Mouse (Mus musculus) kidney, embryonic 16.5 days (tissue): ENCODE results near the gene Shd. TPM values are rescaled to one million over a fixed set of nuclear protein-coding genes. Genes with fewer than 3 reads are reported as not detected.

Experiments used
- ATAC-seq: fragments of 200-750 bp; cut with Nextera tagmentation; 2 replicates; pipeline ENCODE4 v1.8.0; 2017; ENCODE audit warnings: moderate TSS enrichment; ENCODE audit not compliant: low FRiP score, low TSS enrichment
- H3K27ac ChIP-seq: fragments of 300-500 bp; sonication (generic); 2 replicates; pipeline ENCODE4 v1.5.1; 2014; ENCODE audit warnings: low read length
- H3K27me3 ChIP-seq: fragments of 300-500 bp; sonication (generic); 2 replicates; pipeline ENCODE4 v1.6.1; 2014; ENCODE audit warnings: low read length, control low read depth, mixed read lengths; ENCODE audit not compliant: insufficient read depth
- H3K36me3 ChIP-seq: fragments of 300-500 bp; sonication (generic); 2 replicates; pipeline ENCODE4 v1.6.1; 2014; ENCODE audit warnings: low read length, control low read depth, mixed read lengths; ENCODE audit not compliant: insufficient read depth
- H3K4me1 ChIP-seq: fragments of 300-500 bp; sonication (generic); 2 replicates; pipeline ENCODE4 v1.6.1; 2014; ENCODE audit warnings: low read length, control low read depth, mixed read lengths; ENCODE audit not compliant: insufficient read depth
- H3K4me2 ChIP-seq: fragments of 300-500 bp; sonication (generic); replicated peaks from 2 replicates; pipeline ENCODE4 v1.6.1; 2014; ENCODE audit warnings: low read depth, low read length
- H3K4me3 ChIP-seq: fragments of 300-500 bp; sonication (generic); 2 replicates; pipeline ENCODE4 v1.5.1; 2014; ENCODE audit warnings: mild to moderate bottlenecking, low read length
- H3K9ac ChIP-seq: fragments of 300-500 bp; sonication (generic); replicated peaks from 2 replicates; pipeline ENCODE4 v1.6.1; 2014; ENCODE audit warnings: low read length
- H3K9me3 ChIP-seq: fragments of 300-500 bp; sonication (generic); 2 replicates; pipeline ENCODE4 v1.6.1; 2016; ENCODE audit warnings: low read length, control low read depth
- WGBS: fragments of 180-500 bp; shearing (Covaris S2); extraction: QIAGEN DNeasy Blood & Tissue Kit; methylation state at CpG from one replicate; pipeline ENCODE4 v1.1.7; 2014; 5-methylcytosine and 5-hydroxymethylcytosine counted together
- polyA plus RNA-seq: library from polyadenylated mRNA; unstranded; fragments of >200 nt; fragmentation: Nextera tagmentation; extraction: Ambion mirVana; gene quantifications from 2 replicates; pipeline ENCODE4 v1.2.1, GENCODE M21; 2015

Shd gene
- polyA plus RNA-seq, 1 experiment from 2014 or later: 41.6 TPM

GRCm38 (mm10) chr17:55967186-55967585, 3.1 kb upstream of the Shd start:
- Histone ChIP-seq H3K27me3 (0 out of 2 replicates have a peak, but pooled peaks cover 7% of the 10 kb centered on the region), H3K9me3 (no peaks in the 10 kb centered on the region), H3K4me2 (no peak overlapping the region), H3K4me3 (no peak overlapping the region), H3K9ac (no peak overlapping the region), H3K27ac (no peak overlapping the region), H3K36me3 (peaks cover 29% of the 10 kb centered on the region), H3K4me1 (peaks cover 16% of the 10 kb centered on the region)
- 90% methylated on average over 4 of the region's 4 CpGs for WGBS
- ATAC-seq: no peak

- Histone ChIP-seq H3K4me2 (no peak overlapping the region), H3K9ac (no peak overlapping the region), H3K9me3 (no peaks in the 10 kb centered on the region), H3K36me3 (peaks cover 26% of the 10 kb centered on the region), H3K4me1 (peaks cover 16% of the 10 kb centered on the region), H3K4me3 (no peak overlapping the region), H3K27me3 (0 out of 2 replicates have a peak, but pooled peaks cover 7% of the 10 kb centered on the region), H3K27ac (no peak overlapping the region; the same call in 1 of the 2 replicates)
- no peak for ATAC-seq
- WGBS: 56% methylated on average over 7 of the region's 7 CpGs
These were observed 2.1 kb upstream of the Shd start for GRCm38 (mm10) chr17:55968210-55968609.

GRCm38 (mm10) chr17:55969560-55969959, 707 bp upstream of the Shd start:
- Histone ChIP-seq H3K4me3 (no peak overlapping the region), H3K27ac (peak overlapping the region; percentile 54)
- WGBS: 43% methylated on average over 14 of the region's 14 CpGs

DNA sequence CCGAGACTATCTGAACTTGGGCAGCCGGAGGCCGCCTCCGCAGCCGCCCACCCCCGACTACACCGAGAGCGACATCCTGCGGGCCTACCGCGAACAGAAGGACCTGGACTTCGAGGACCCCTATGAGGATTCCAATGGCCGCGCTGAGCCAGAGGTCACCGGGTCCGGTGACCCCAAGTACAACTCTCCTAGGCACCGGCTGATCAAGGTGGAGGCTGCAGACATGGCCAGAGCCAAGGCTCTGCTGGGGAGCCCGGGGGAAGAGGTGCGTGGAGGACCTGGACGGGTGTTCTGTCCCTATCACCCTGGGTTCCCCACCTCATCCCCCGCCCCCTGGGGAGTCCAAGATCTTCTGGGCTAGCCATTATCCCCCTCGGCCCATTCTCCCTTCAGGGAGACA, 1.2 kb downstream of the Shd start:
- WGBS: 28% methylated on average over 22 of the region's 22 CpGs
- no peaks in the 10 kb centered on the region for H3K9me3 ChIP-seq
- H3K36me3 ChIP-seq: peaks cover 14% of the 10 kb centered on the region
- H3K27ac ChIP-seq: no peak overlapping the region
- H3K9ac ChIP-seq: peak overlapping the region; percentile 83; the same call in 1 of the 2 replicates
- peaks cover 20% of the 10 kb centered on the region for H3K4me1 ChIP-seq
- H3K4me2 ChIP-seq: peak overlapping the region; percentile 98
- no peak for ATAC-seq
- peak overlapping the region; percentile 61 for H3K4me3 ChIP-seq
- H3K27me3 ChIP-seq: 0 out of 2 replicates have a peak, but pooled peaks cover 7% of the 10 kb centered on the region

More at GRCm38 (mm10) chr17:55969560-55969959, 707 bp upstream of the Shd start:
- Histone ChIP-seq H3K9ac (peak overlapping the region; percentile 83; the same call in 1 of the 2 replicates), H3K27me3 (0 out of 2 replicates have a peak, but pooled peaks cover 7% of the 10 kb centered on the region), H3K36me3 (peaks cover 23% of the 10 kb centered on the region), H3K9me3 (no peaks in the 10 kb centered on the region), H3K4me2 (peak overlapping the region; percentile 98), H3K4me1 (peaks cover 16% of the 10 kb centered on the region)
- ATAC-seq: 0 out of 2 replicates have a peak, but pooled peaks have one; percentile 2

DNA sequence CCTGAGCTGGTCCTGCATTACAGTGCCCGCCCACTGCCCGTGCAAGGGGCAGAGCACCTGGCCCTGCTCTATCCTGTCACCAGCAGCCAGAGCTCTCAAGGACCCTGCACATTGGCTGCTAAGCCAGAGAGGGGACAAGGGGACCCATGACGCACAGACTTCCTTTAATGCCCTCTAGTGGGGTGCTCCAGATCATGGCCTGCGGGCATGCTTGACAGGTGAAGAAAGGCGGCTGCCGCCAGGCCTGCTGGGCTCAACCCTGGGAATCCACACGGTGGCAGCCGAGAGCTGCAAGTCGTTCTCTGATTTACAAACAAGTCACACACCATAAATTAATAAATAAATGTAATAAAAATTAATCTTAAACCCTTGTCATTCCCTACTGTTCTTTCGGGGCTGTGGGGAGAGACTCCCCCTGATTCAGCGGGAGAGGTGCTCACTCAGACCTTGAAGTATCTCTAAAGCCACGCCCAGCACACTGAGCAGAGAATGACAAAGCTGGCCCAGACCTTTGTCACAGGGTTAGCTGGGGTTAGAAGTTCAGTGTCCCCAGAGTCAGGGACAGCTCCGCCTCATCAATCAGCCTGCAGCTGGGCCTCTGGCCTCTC, 6.1 kb downstream of the Shd start:
- Histone ChIP-seq H3K9ac (no peak overlapping the region), H3K27me3 (0 out of 2 replicates have a peak, but pooled peaks cover 3% of the 10 kb centered on the region), H3K9me3 (no peaks in the 10 kb centered on the region), H3K4me1 (peaks cover 8% of the 10 kb centered on the region), H3K4me2 (peak overlapping the region; percentile 14; the same call in 1 of the 2 replicates), H3K27ac (no peak overlapping the region), H3K4me3 (no peak overlapping the region), H3K36me3 (no peaks in the 10 kb centered on the region)
- peak; percentile 76 for ATAC-seq
- WGBS: 13% methylated on average over 13 of the region's 13 CpGs

- Histone ChIP-seq H3K9me3 (no peaks in the 10 kb centered on the region), H3K27ac (no peak overlapping the region), H3K4me1 (peaks cover 7% of the 10 kb centered on the region), H3K36me3 (no peaks in the 10 kb centered on the region), H3K4me3 (no peak overlapping the region), H3K27me3 (no peaks in the 10 kb centered on the region), H3K4me2 (no peak overlapping the region), H3K9ac (no peak overlapping the region)
- WGBS: 25% methylated on average over 3 of the region's 3 CpGs
- ATAC-seq: no peak
These were observed 7.0 kb downstream of the Shd start for GRCm38 (mm10) chr17:55977301-55977700.

DNA sequence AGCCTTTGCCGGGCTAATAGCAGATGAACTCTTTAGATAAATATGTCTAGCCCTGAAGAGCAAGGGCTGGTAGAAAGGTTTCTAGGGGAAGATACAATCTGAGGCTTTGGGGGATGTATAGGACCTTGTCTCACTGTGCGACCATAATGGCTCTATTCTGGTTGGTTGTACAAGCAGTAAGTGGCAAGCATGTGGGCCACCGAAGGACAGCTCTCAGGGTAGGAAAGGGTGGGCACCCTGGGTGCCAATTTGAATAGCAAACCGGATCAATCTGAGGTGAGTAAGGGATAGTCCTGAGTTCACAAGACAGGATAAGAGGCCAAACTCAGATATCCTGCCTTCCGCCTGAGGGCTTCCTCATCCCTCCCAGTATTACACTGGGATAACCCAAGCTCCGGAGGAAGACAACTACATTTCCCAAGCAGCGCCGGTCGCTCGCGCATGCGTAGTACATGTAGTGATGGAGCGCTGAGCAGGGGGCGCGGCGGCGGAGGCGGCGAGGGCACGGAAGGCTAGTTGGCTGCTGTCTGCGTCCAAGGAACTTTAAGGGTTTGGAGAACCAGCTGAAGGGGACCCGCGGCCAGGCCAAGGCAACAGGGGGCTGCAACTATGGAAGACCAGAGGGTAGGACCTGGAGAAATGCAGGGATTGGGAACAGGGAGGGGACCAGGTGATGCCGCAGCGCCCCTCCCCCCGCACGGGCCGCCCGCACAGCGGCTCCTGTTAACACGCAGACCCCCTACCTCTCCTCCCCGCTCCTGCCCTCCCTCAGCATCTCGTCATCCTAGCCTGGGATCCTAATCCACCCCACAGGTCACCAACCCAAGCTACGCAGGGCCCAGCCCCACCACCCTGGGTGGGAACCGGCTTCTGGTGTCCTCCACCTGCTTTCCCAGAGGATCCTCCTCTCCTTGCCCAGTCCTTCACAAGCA, 16.0 kb downstream of the Shd start, which contains the start of gene Fsd1:
Fsd1 (plus strand) TSS at position 480 of the 932 bp plus-strand sequence.
- Histone ChIP-seq H3K4me1 (no peaks in the 10 kb centered on the region), H3K4me3 (peak within 1 kb of the TSS; percentile 55), H3K36me3 (no peaks in the 10 kb centered on the region), H3K27ac (no peak within 1 kb of the TSS), H3K4me2 (peak within 1 kb of the TSS; percentile 77), H3K9ac (peak within 1 kb of the TSS; percentile 45), H3K9me3 (no peaks in the 10 kb centered on the region), H3K27me3 (no peaks in the 10 kb centered on the region)
- peak; percentile 77 for ATAC-seq
- WGBS: 9% methylated on average over 34 of the region's 35 CpGs

- H3K4me1 ChIP-seq: no peaks in the 10 kb centered on the region
- H3K27ac ChIP-seq: no peak overlapping the region
- no peak overlapping the region for H3K4me2 ChIP-seq
- H3K9ac ChIP-seq: no peak overlapping the region
- no peak overlapping the region for H3K4me3 ChIP-seq
- H3K27me3 ChIP-seq: no peaks in the 10 kb centered on the region
- ATAC-seq: peak; percentile 43
- no peaks in the 10 kb centered on the region for H3K9me3 ChIP-seq
- WGBS: 87% methylated on average over 8 of the region's 8 CpGs
- no peaks in the 10 kb centered on the region for H3K36me3 ChIP-seq
These were observed 20.1 kb downstream of the Shd start for GRCm38 (mm10) chr17:55990278-55990898.

DNA sequence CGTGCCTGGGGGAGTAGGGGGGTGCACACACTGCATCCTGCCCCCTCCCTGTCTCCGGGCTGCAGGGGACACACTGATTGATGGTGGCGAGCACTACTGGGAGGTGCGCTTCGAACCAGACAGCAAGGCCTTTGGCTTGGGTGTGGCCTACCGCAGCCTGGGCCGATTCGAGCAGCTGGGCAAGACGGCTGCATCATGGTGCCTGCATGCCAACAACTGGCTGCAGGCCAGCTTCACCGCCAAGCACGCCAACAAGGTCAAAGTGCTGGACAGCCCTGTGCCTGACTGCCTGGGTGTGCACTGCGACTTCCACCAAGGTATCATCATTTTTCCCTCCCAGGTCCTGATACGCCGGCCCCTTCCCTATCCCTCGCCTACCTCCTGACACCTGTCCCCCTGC, 25.7 kb downstream of the Shd start:
- Histone ChIP-seq H3K9me3 (no peaks in the 10 kb centered on the region), H3K9ac (no peak overlapping the region), H3K4me3 (no peak overlapping the region), H3K4me2 (no peak overlapping the region), H3K36me3 (no peaks in the 10 kb centered on the region), H3K27me3 (peaks cover 12% of the 10 kb centered on the region), H3K27ac (no peak overlapping the region), H3K4me1 (no peaks in the 10 kb centered on the region)
- ATAC-seq: no peak
- 80% methylated on average over 15 of the region's 15 CpGs for WGBS
